Mouse (Mus musculus) testis, adult 2 months (tissue): ENCODE results near the gene Etv5. TPM values are rescaled to one million over a fixed set of nuclear protein-coding genes. Genes with fewer than 3 reads are reported as not detected.

Experiments
- H3K27ac ChIP-seq: fragments of 200-500 bp; 2 replicates; pipeline ENCODE4 v1.5.1; 2012; ENCODE audit warnings: low read depth, low read length; ENCODE audit not compliant: control insufficient read depth, insufficient read depth
- H3K27me3 ChIP-seq: fragments of 200-500 bp; 2 replicates; pipeline ENCODE4 v1.6.1; 2012; ENCODE audit warnings: mild to moderate bottlenecking, low read length, moderate library complexity; ENCODE audit not compliant: control insufficient read depth, insufficient read depth
- H3K36me3 ChIP-seq: fragments of 200-500 bp; 2 replicates; pipeline ENCODE4 v1.6.1; 2012; ENCODE audit warnings: mild to moderate bottlenecking, low read length; ENCODE audit not compliant: control insufficient read depth, insufficient read depth
- H3K4me1 ChIP-seq: fragments of 200-500 bp; 2 replicates; pipeline ENCODE4 v1.6.1; 2012; ENCODE audit warnings: low read length; ENCODE audit not compliant: control insufficient read depth, insufficient read depth
- H3K4me3 ChIP-seq: fragments of 200-500 bp; 2 replicates; pipeline ENCODE4 v1.5.1; 2012; ENCODE audit warnings: low read depth, mild to moderate bottlenecking, low read length, moderate library complexity, mixed read lengths; ENCODE audit not compliant: control insufficient read depth
- CTCF ChIP-seq: fragments of 200-500 bp; IDR thresholded peaks from 2 replicates; pipeline ENCODE4 v1.5.1; 2012; ENCODE audit warnings: low read depth, mild to moderate bottlenecking, inconsistent platforms, low read length, moderate library complexity; ENCODE audit not compliant: control insufficient read depth, insufficient read depth, insufficient replicate concordance
- POLR2A ChIP-seq: fragments of 200-500 bp; IDR thresholded peaks from 2 replicates; pipeline ENCODE4 v1.6.1; 2012; ENCODE audit warnings: low read depth, mild to moderate bottlenecking, inconsistent platforms, low read length, moderate library complexity; ENCODE audit not compliant: control insufficient read depth
- polyA plus RNA-seq: library from polyadenylated mRNA; depleted of rRNA; stranded (reverse); fragments of >200 nt; gene quantifications from 2 replicates; pipeline ENCODE4 v1.2.3, GENCODE M21; 2012; rRNA removed

Gene Etv5
- 10.4 and 12.6 TPM in 2 replicates for polyA plus RNA-seq

DNA sequence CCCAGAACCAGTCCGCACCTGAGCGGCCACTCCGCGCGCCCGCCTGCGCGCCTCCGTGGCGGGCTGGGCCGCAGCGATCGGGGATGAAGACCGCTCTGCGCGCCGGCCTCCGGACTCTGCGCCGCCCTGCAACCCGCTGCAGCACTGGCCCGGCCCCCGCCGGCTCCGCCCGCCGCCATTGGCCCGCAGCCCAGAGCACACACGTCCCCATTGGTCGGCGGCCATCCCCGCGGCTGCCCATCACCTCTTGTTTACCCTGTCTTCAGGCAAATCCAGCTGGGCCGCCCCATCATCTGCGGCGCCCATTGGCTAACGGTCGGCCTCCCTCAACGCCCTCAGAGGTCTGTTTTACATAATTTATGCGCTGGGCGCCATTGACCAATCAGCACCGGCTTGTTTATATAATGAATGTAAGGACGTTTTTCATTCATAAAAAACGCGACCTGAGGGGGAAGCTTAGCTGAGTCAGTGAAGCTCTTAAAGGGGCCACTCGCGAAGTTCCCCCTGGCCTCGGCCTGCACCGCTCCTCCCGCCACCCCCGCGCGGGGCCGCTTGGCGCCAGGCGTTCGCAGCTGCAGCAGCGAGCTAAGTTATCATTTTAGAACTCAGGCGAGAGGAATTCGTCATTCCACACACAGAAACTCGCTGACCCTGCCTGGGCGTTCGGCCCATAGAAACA is at the start of gene Etv5:
Etv5 (minus strand) TSS at position 221 of the 679 bp plus-strand sequence.
- Histone ChIP-seq H3K4me1 (peaks cover 18% of the 10 kb centered on the region), H3K27ac (peak within 1 kb of the TSS; percentile 81), H3K36me3 (no peaks in the 10 kb centered on the region), H3K27me3 (no peaks in the 10 kb centered on the region), H3K4me3 (peak within 1 kb of the TSS; percentile 95)
- peak; percentile 65 for TF ChIP-seq POLR2A
- no peak for TF ChIP-seq CTCF

DNA sequence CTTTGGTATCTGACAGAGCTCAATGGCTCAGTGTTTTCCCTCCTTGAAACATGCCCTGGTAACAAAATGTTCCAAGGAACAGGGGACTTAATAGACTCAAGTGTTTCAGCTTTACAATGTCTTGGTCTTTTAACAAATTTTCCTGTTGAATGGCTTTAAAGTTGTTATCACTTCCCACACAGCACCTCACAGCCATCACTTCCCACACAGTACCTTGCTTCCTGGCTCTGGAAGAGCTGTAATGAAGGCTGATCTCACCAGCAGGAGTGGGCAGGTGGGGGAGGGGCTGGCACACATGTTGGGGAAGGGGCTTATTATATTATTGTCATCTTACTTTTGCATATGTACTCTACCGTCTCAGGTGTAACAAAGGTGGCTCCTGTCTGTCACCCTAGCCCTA is 44.4 kb upstream of the Etv5 start:
- TF ChIP-seq CTCF (no peak), POLR2A (no peak)
- no peak overlapping the region for H3K27ac ChIP-seq
- H3K36me3 ChIP-seq: no peaks in the 10 kb centered on the region
- no peaks in the 10 kb centered on the region for H3K4me1 ChIP-seq
- H3K27me3 ChIP-seq: no peaks in the 10 kb centered on the region
- H3K4me3 ChIP-seq: no peak overlapping the region

DNA sequence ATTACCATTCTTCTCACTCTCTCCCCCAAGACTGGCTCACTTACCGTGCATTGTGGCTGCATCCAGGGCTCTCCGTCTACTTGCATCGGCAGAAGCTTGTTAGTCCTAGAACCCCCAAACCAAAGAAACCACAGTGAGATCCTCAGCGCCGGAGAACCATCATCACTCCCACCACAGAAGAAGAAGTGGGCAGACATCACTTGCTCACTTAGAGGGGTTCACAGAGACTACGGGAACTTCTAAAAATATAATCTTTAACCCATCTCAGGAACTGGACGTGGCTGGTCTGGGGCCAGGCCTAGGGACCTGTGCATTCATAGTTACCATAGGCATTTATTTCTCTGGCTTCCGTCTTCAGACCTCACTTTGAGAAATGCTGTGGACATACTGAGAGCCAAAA is 39.8 kb upstream of the Etv5 start:
- Histone ChIP-seq H3K4me3 (no peak overlapping the region), H3K27ac (no peak overlapping the region), H3K4me1 (no peaks in the 10 kb centered on the region), H3K27me3 (no peaks in the 10 kb centered on the region), H3K36me3 (no peaks in the 10 kb centered on the region)
- no peak for TF ChIP-seq POLR2A
- no peak for TF ChIP-seq CTCF

DNA sequence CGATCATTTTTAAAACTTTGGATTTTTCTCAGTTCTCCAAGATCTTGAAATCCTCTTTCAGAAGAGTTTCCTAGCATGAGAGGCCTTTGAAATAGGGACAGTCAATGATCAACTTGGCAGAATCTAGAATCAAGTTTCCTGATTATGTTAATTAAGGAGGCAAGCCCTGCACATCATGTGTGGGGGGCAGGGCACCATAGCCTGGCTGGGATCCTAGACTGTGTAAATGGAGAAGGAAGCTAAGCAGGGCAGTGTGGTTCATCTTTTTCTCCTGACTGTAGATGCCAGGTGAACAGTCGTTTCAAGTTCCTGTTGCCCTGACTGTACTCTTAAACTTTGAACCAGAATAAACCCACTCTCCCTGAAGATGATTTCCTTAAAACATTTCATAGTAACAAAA is 32.2 kb upstream of the Etv5 start:
- no peak for TF ChIP-seq POLR2A
- Histone ChIP-seq H3K27me3 (no peaks in the 10 kb centered on the region), H3K4me1 (peaks cover 4% of the 10 kb centered on the region; the same call in 1 of the 2 replicates), H3K27ac (no peak overlapping the region), H3K36me3 (no peaks in the 10 kb centered on the region), H3K4me3 (no peak overlapping the region)

DNA sequence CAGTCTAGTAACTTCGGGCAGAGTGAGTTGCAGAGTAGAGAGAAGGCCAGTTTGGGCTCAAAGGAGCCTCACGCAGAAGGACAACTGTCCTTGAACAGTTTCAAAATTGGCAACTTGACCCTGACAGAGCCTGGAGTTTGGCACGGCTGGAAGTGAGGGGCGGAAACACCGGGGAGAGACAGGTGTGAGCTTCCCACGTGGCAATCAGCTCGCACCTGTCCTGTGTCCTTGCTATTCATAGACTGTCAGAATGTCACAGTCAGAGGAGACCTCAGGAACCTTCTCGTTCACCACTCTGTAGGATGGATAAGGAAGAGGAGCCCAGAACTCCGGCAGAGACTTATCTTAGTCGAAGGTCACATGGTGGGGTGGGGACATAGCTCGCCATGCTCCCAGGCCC is 29.9 kb upstream of the Etv5 start:
- TF ChIP-seq CTCF (no peak), POLR2A (no peak)
- Histone ChIP-seq H3K4me3 (no peak overlapping the region), H3K27ac (peak overlapping the region; percentile 73)

DNA sequence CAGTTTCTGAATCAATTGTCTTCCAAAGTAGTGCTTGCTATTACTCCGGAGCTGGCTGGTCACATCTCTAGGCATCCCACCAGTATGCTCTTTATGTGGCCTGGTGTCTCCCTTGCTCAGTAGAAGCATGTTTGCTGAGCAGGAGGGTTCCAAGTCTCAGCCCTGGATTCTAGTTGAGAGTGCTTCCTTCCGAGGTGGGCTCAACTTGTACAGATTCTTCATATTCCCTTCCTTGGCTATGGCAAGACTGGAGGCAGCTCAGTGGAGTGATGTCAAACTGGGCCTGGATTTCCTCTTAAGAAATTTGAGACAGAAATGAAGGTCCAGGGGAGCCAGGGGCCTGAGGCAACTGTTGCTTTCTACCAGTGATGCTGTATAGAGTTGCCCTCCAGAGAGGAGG is 27.6 kb upstream of the Etv5 start:
- Histone ChIP-seq H3K36me3 (no peaks in the 10 kb centered on the region), H3K27ac (no peak overlapping the region), H3K4me1 (peaks cover 4% of the 10 kb centered on the region; the same call in 1 of the 2 replicates), H3K4me3 (no peak overlapping the region), H3K27me3 (no peaks in the 10 kb centered on the region)
- TF ChIP-seq CTCF (no peak), POLR2A (no peak)

More for the DNA sequence above, 29.9 kb upstream of the Etv5 start:
- no peaks in the 10 kb centered on the region for H3K27me3 ChIP-seq
- H3K36me3 ChIP-seq: no peaks in the 10 kb centered on the region
- H3K4me1 ChIP-seq: peaks cover 4% of the 10 kb centered on the region; the same call in 1 of the 2 replicates

DNA sequence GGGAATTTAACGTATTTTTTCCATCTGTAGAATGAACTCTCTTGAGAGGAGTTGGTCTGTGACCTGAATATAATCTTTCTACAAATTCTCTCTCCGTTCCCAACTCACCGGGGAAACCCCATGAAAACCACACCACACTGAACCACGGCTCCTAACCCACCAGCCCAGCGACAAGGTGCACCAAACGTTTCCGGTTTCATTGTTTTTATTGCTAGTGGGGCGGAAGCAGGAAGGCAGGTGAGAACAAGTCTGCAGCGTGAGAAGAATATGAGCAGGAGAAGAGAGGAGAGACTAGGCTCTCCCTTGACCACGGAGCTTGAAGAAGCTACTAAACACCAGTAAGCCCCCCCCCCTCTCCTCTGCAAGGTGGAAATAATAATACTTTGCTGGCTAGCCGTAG is 26.9 kb upstream of the Etv5 start:
- no peak for TF ChIP-seq CTCF
- TF ChIP-seq POLR2A: no peak

More for the DNA sequence above, 26.9 kb upstream of the Etv5 start:
- Histone ChIP-seq H3K4me3 (no peak overlapping the region), H3K4me1 (peaks cover 4% of the 10 kb centered on the region; the same call in 1 of the 2 replicates), H3K27me3 (no peaks in the 10 kb centered on the region), H3K27ac (no peak overlapping the region), H3K36me3 (no peaks in the 10 kb centered on the region)
